Mouse (Mus musculus) forebrain, embryonic 14.5 days (tissue): ENCODE measurements at regions not wholly inside any gene's neighbourhood (a gene's known extent, or its start where the extent isn't known, plus 50 kb on each side); places are given as distances from the start of the nearest gene placed in this dataset.

Experiments
- ATAC-seq: fragments of 200-750 bp; cut with Nextera tagmentation; 2 replicates; pipeline ENCODE4 v1.8.0; 2017; ENCODE audit warnings: mild to moderate bottlenecking, moderate library complexity
- DNase-seq: peaks from one replicate; pipeline ENCODE4 v3.0.0-alpha.2; 2015; ENCODE audit warnings: low spot score
- H3K27ac ChIP-seq: fragments of 300-500 bp; sonication (generic); 2 replicates; pipeline ENCODE4 v1.5.1; 2014; ENCODE audit warnings: low read depth, mild to moderate bottlenecking, control low read depth, low read length, moderate library complexity
- H3K27me3 ChIP-seq: fragments of 300-500 bp; sonication (generic); replicated peaks from 2 replicates; pipeline ENCODE4 v1.6.1; 2014; ENCODE audit warnings: low read length, control low read depth, mixed read lengths; ENCODE audit not compliant: control insufficient read depth, insufficient read depth
- H3K36me3 ChIP-seq: fragments of 300-500 bp; sonication (generic); 2 replicates; pipeline ENCODE4 v1.6.1; 2014; ENCODE audit warnings: low read length, control low read depth; ENCODE audit not compliant: control insufficient read depth, insufficient read depth
- H3K4me1 ChIP-seq: fragments of 300-500 bp; sonication (generic); 2 replicates; pipeline ENCODE4 v1.6.1; 2014; ENCODE audit warnings: antibody characterized with exemption, low read length, control low read depth; ENCODE audit not compliant: control insufficient read depth, insufficient read depth
- H3K4me2 ChIP-seq: fragments of 300-500 bp; sonication (generic); 2 replicates; pipeline ENCODE4 v1.6.1; 2014; ENCODE audit warnings: mild to moderate bottlenecking, control low read depth, low read length
- H3K4me3 ChIP-seq: fragments of 300-500 bp; sonication (generic); 2 replicates; pipeline ENCODE4 v1.5.1; 2014; ENCODE audit warnings: low read depth, low read length, control low read depth
- H3K9ac ChIP-seq: fragments of 300-500 bp; sonication (generic); 2 replicates; pipeline ENCODE4 v1.6.1; 2014; ENCODE audit warnings: mild to moderate bottlenecking, low read length, control low read depth, moderate library complexity
- H3K9me3 ChIP-seq: fragments of 300-500 bp; sonication (generic); replicated peaks from 2 replicates; pipeline ENCODE4 v1.6.1; 2016; ENCODE audit warnings: low read length, control low read depth, mixed read lengths; ENCODE audit not compliant: control insufficient read depth
- WGBS: fragments of 180-500 bp; shearing (Covaris S2); extraction: QIAGEN DNeasy Blood & Tissue Kit; methylation state at CpG from one replicate; pipeline ENCODE4 v1.1.7; 2014; 5-methylcytosine and 5-hydroxymethylcytosine counted together

GRCm38 (mm10) chr2:10864451-10864850 lies 307.5 kb upstream of the Prkcq start:
- WGBS = 71% methylated on average over 2 of the region's 2 CpGs
- Histone ChIP-seq H3K4me1 (no peaks in the 10 kb centered on the region), H3K27ac (no peak overlapping the region), H3K9ac (no peak overlapping the region), H3K9me3 (no peaks in the 10 kb centered on the region), H3K4me3 (no peak overlapping the region), H3K4me2 (no peak overlapping the region), H3K36me3 (no peaks in the 10 kb centered on the region), H3K27me3 (no peaks in the 10 kb centered on the region)
- DNase-seq (no peak), ATAC-seq (no peak)

GRCm38 (mm10) chr2:10874303-10874702 lies 297.6 kb upstream of the Prkcq start:
- no peak for DNase-seq
- H3K4me3 ChIP-seq = no peak overlapping the region
- no peaks in the 10 kb centered on the region for H3K27me3 ChIP-seq
- H3K27ac ChIP-seq = no peak overlapping the region
- no peak overlapping the region for H3K9ac ChIP-seq
- 94% methylated on average over 4 of the region's 4 CpGs for WGBS
- no peaks in the 10 kb centered on the region for H3K36me3 ChIP-seq
- no peak overlapping the region for H3K4me2 ChIP-seq
- ATAC-seq = no peak
- H3K4me1 ChIP-seq = no peaks in the 10 kb centered on the region
- H3K9me3 ChIP-seq = no peaks in the 10 kb centered on the region

GRCm38 (mm10) chr2:10901926-10902325 lies 270.0 kb upstream of the Prkcq start:
- Histone ChIP-seq H3K4me3 (no peak overlapping the region), H3K4me2 (no peak overlapping the region), H3K9ac (no peak overlapping the region), H3K36me3 (no peaks in the 10 kb centered on the region), H3K27ac (no peak overlapping the region), H3K9me3 (no peaks in the 10 kb centered on the region), H3K4me1 (no peaks in the 10 kb centered on the region), H3K27me3 (no peaks in the 10 kb centered on the region)
- 58% methylated on average over 3 of the region's 3 CpGs for WGBS
- peak; percentile 10 for DNase-seq
- ATAC-seq = no peak

- H3K27me3 ChIP-seq = no peaks in the 10 kb centered on the region
- no peak for ATAC-seq
- no peak overlapping the region for H3K9ac ChIP-seq
- no peak overlapping the region for H3K27ac ChIP-seq
- no peaks in the 10 kb centered on the region for H3K9me3 ChIP-seq
- peaks cover 9% of the 10 kb centered on the region for H3K4me1 ChIP-seq
- no peak for DNase-seq
- no peak overlapping the region for H3K4me3 ChIP-seq
- H3K36me3 ChIP-seq = no peaks in the 10 kb centered on the region
- no peak overlapping the region for H3K4me2 ChIP-seq
Measured at GRCm38 (mm10) chr2:10919955-10920354, 252.0 kb upstream of the Prkcq start.

- H3K27me3 ChIP-seq = no peaks in the 10 kb centered on the region
- H3K4me2 ChIP-seq = peak overlapping the region; percentile 39
- H3K36me3 ChIP-seq = no peaks in the 10 kb centered on the region
- no peak overlapping the region for H3K4me3 ChIP-seq
- WGBS = 14% methylated on average over 8 of the region's 8 CpGs
- H3K4me1 ChIP-seq = peaks cover 9% of the 10 kb centered on the region
- peak; percentile 22 for ATAC-seq
- DNase-seq = peak; percentile 56
- no peak overlapping the region for H3K27ac ChIP-seq
- H3K9ac ChIP-seq = 0 out of 2 replicates have a peak overlapping the region, but pooled peaks have one; percentile 17
- H3K9me3 ChIP-seq = no peaks in the 10 kb centered on the region
Measured at GRCm38 (mm10) chr2:10920686-10921485, 251.0 kb upstream of the Prkcq start.

- peak overlapping the region; percentile 39 for H3K4me2 ChIP-seq
- no peak overlapping the region for H3K27ac ChIP-seq
- no peak overlapping the region; the same call in 1 of the 2 replicates for H3K4me3 ChIP-seq
- ATAC-seq (peak; percentile 68), DNase-seq (peak; percentile 77)
- WGBS = 14% methylated on average over 13 of the region's 13 CpGs
- H3K27me3 ChIP-seq = no peaks in the 10 kb centered on the region
- H3K36me3 ChIP-seq = no peaks in the 10 kb centered on the region
- H3K4me1 ChIP-seq = peaks cover 9% of the 10 kb centered on the region
- H3K9ac ChIP-seq = 0 out of 2 replicates have a peak overlapping the region, but pooled peaks have one; percentile 17
- no peaks in the 10 kb centered on the region for H3K9me3 ChIP-seq
Measured at GRCm38 (mm10) chr2:10921486-10922450, 250.1 kb upstream of the Prkcq start.

- Histone ChIP-seq H3K4me2 (no peak overlapping the region), H3K4me3 (no peak overlapping the region), H3K9ac (no peak overlapping the region), H3K4me1 (peaks cover 9% of the 10 kb centered on the region), H3K36me3 (no peaks in the 10 kb centered on the region), H3K27me3 (no peaks in the 10 kb centered on the region), H3K27ac (no peak overlapping the region), H3K9me3 (no peaks in the 10 kb centered on the region)
- ATAC-seq (no peak; the same call in 1 of the 2 replicates), DNase-seq (peak; percentile 8)
- 78% methylated on average over 4 of the region's 4 CpGs for WGBS
Measured at GRCm38 (mm10) chr2:10923984-10924383, 247.9 kb upstream of the Prkcq start.

- DNase-seq (no peak), ATAC-seq (no peak)
- H3K9me3 ChIP-seq = no peaks in the 10 kb centered on the region
- WGBS = 28% methylated on average over 7 of the region's 7 CpGs
- H3K4me3 ChIP-seq = no peak overlapping the region
- H3K27ac ChIP-seq = no peak overlapping the region
- no peak overlapping the region for H3K4me2 ChIP-seq
- H3K36me3 ChIP-seq = no peaks in the 10 kb centered on the region
- no peaks in the 10 kb centered on the region for H3K27me3 ChIP-seq
- H3K4me1 ChIP-seq = peaks cover 9% of the 10 kb centered on the region
- H3K9ac ChIP-seq = no peak overlapping the region
Measured at GRCm38 (mm10) chr2:10925361-10925760, 246.5 kb upstream of the Prkcq start.
